Comparison of ENCODE assay signal across 9 mouse cellular contexts in the genomic region with DNA sequence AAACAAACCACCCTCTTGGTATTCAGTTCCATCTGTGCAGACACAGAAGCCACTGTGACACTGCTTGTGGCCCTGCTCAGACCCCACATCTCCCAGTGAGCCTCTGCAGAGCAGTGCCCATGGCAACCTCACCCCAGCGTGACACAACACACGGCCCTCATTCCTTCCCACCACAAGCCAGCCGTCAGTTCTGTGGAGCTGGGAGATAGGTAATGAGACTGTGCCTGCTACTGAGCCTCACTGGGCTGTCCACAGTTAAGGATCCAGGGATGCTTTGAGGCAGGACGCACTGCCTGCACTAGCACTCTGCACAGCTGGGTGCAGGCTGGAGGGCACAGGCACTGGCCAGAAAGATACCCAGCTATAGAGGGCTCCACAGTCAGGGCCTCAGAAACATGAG. TPM values are rescaled to one million over a fixed set of nuclear protein-coding genes. Genes with fewer than 3 reads are reported as not detected.
DNase-seq lines count a peak whose midpoint lies in the region; ATAC-seq and TF ChIP-seq lines count a peak whose summit lies in the region.
"Had no signal": no experiment of that assay in that cellular context is flagged by ENCODE, and none has a peak within 500 bp of the region (broad histone marks: within the 10 kb centered on the region; RNA-seq: fewer than 3 reads in every experiment).

No protein-coding gene starts in this region.

- H3K9ac ChIP-seq in midbrain, embryonic 15.5 days, result no peak overlapping the region
- H3K9ac ChIP-seq: limb, embryonic 12.5 days had no signal

- TF ChIP-seq CTCF in left cerebral cortex, adult 2 months (IDR thresholded peaks at IDR 0.05), result no peak
- TF ChIP-seq CTCF in bone marrow macrophage, adult 2 months (IDR thresholded peaks at IDR 0.05; ENCODE audit: low read depth, low read length), result no peak

- DNase-seq in left cerebral cortex, adult 2 months (ENCODE audit: extremely low spot score in 1 of 2, low spot score in 2 of 2), result no peak
- no peak for DNase-seq in left cerebral cortex, postnatal 10 days (ENCODE audit: extremely low spot score in 1 of 2, low spot score in 2 of 2)
- peak; percentile 30 for DNase-seq in hindbrain, embryonic 10.5 days (ENCODE audit: low spot score)
- DNase-seq in ovary, postnatal 14 days (ENCODE audit: low spot score), result no peak
- no peak for DNase-seq in ovary, postnatal 36 days (ENCODE audit: low spot score)
- DNase-seq in cerebellum, adult 9-11 months, result no peak

- peaks cover 34% of the 10 kb centered on the region for H3K4me1 ChIP-seq in bone marrow macrophage, adult 2 months (ENCODE audit: control insufficient read depth, insufficient read depth, low read length)
- peaks cover 26% of the 10 kb centered on the region for H3K4me1 ChIP-seq in hindbrain, embryonic 10.5 days (replicated peaks)
- peaks cover 12% of the 10 kb centered on the region for H3K4me1 ChIP-seq in midbrain, embryonic 15.5 days
- H3K4me1 ChIP-seq: limb, embryonic 12.5 days had no signal

- 30% methylated on average over 4 of the region's 4 CpGs for WGBS in hindbrain, embryonic 10.5 days
- WGBS in midbrain, embryonic 15.5 days, result 33% methylated on average over 4 of the region's 4 CpGs

- no peak for TF ChIP-seq POLR2A in bone marrow macrophage, adult 2 months (IDR thresholded peaks at IDR 0.05; ENCODE audit: borderline replicate concordance, low read depth, low read length)

- H3K27ac ChIP-seq in left cerebral cortex, adult 2 months, result peak overlapping the region; percentile 32
- peak overlapping the region; percentile 51 for H3K27ac ChIP-seq in bone marrow macrophage, adult 2 months (ENCODE audit: insufficient read depth, low read depth, low read length)
- H3K27ac ChIP-seq in hindbrain, embryonic 10.5 days, result peak overlapping the region; percentile 60
- H3K27ac ChIP-seq in midbrain, embryonic 15.5 days, result peak overlapping the region; percentile 44; the same call in 1 of the 2 replicates
- H3K27ac ChIP-seq: limb, embryonic 12.5 days had no signal

- ATAC-seq in midbrain, embryonic 15.5 days (replicated peaks), result no peak

- H3K4me3 ChIP-seq in left cerebral cortex, adult 2 months, result no peak overlapping the region
- H3K4me3 ChIP-seq in bone marrow macrophage, adult 2 months (ENCODE audit: insufficient read depth, low read length), result no peak overlapping the region
- H3K4me3 ChIP-seq in hindbrain, embryonic 10.5 days, result no peak overlapping the region
- H3K4me3 ChIP-seq in midbrain, embryonic 15.5 days, result no peak overlapping the region
- H3K4me3 ChIP-seq: limb, embryonic 12.5 days had no signal

- no peaks in the 10 kb centered on the region for H3K27me3 ChIP-seq in hindbrain, embryonic 10.5 days (ENCODE audit: insufficient read depth, poor library complexity, severe bottlenecking)
- no peaks in the 10 kb centered on the region for H3K27me3 ChIP-seq in midbrain, embryonic 15.5 days (replicated peaks)
- H3K27me3 ChIP-seq: limb, embryonic 12.5 days had no signal

- intact Hi-C loops in left cerebral cortex, adult 2 months (cut with DNase I), result loop anchor here (5.0 kb wide), 1 partner anchor 48 kb away; no protein-coding TSS in a partner anchor
- intact Hi-C loops in left cerebral cortex, postnatal 10 days (cut with DNase I), result loop anchor here (5.0 kb wide), 1 partner anchor 88 kb away; no protein-coding TSS in a partner anchor

- peaks cover 35% of the 10 kb centered on the region for H3K36me3 ChIP-seq in hindbrain, embryonic 10.5 days
- H3K36me3 ChIP-seq in midbrain, embryonic 15.5 days (replicated peaks), result no peaks in the 10 kb centered on the region; the same call in 1 of the 2 replicates

- no peak overlapping the region for H3K4me2 ChIP-seq in midbrain, embryonic 15.5 days
- H3K4me2 ChIP-seq: limb, embryonic 12.5 days had no signal

- no peaks in the 10 kb centered on the region for H3K9me3 ChIP-seq in hindbrain, embryonic 10.5 days
- H3K9me3 ChIP-seq in midbrain, embryonic 15.5 days, result no peaks in the 10 kb centered on the region
- H3K9me3 ChIP-seq: limb, embryonic 12.5 days had no signal

RNA-seq across cellular contexts. Expression of a gene that starts 10.4 kb away (rescaled TPM):
- 10 to 100 TPM; 16.3 to 17.9 TPM for total RNA-seq in left cerebral cortex, adult 2 months (2021)
- 10 to 100 TPM; 20.1 to 20.2 TPM for total RNA-seq in left cerebral cortex, postnatal 10 days (2021)
- 16.4 TPM in 2 replicates for polyA plus RNA-seq in bone marrow macrophage, adult 2 months (2012; ENCODE audit: insufficient read depth, insufficient read length, missing spikeins)
- polyA plus RNA-seq in hindbrain, embryonic 10.5 days (2016; fragmentation: Nextera tagmentation; extraction: Ambion mirVana), result 49.1 and 56.3 TPM in 2 replicates
- 16.7 and 17.9 TPM in 2 replicates for polyA plus RNA-seq in midbrain, embryonic 15.5 days (2015; fragmentation: Nextera tagmentation; extraction: Ambion mirVana)

RNA-seq across cellular contexts. Expression of a gene that starts 27.0 kb away (rescaled TPM):
- total RNA-seq in left cerebral cortex, adult 2 months (2021), result 1 to 10 TPM; 2.5 to 2.8 TPM
- total RNA-seq in left cerebral cortex, postnatal 10 days (2021), result 1 to 10 TPM; 2.9 to 3.3 TPM
- not detected in 2 replicates for polyA plus RNA-seq in bone marrow macrophage, adult 2 months (2012; ENCODE audit: insufficient read depth, insufficient read length, missing spikeins)
- polyA plus RNA-seq in hindbrain, embryonic 10.5 days (2016; fragmentation: Nextera tagmentation; extraction: Ambion mirVana), result 0.40 and 0.76 TPM in 2 replicates
- polyA plus RNA-seq in midbrain, embryonic 15.5 days (2015; fragmentation: Nextera tagmentation; extraction: Ambion mirVana), result 8.2 and 9.5 TPM in 2 replicates

RNA-seq across cellular contexts. Expression of a gene that starts 34.4 kb away (rescaled TPM):
- 10 to 100 TPM; 53.9 to 60.0 TPM for total RNA-seq in left cerebral cortex, adult 2 months (2021)
- 100 to 1,000 TPM in 1 of 2 experiments, 10 to 100 TPM in 1; 93.4 to 100 TPM for total RNA-seq in left cerebral cortex, postnatal 10 days (2021)
- 32.5 and 38.1 TPM in 2 replicates for polyA plus RNA-seq in bone marrow macrophage, adult 2 months (2012; ENCODE audit: insufficient read depth, insufficient read length, missing spikeins)
- polyA plus RNA-seq in hindbrain, embryonic 10.5 days (2016; fragmentation: Nextera tagmentation; extraction: Ambion mirVana), result 9.7 and 13.2 TPM in 2 replicates
- polyA plus RNA-seq in midbrain, embryonic 15.5 days (2015; fragmentation: Nextera tagmentation; extraction: Ambion mirVana), result 22.7 and 24.2 TPM in 2 replicates

RNA-seq across cellular contexts. Expression of a gene that starts 44.8 kb away (rescaled TPM):
- total RNA-seq in left cerebral cortex, adult 2 months (2021), result under 1 TPM; 0.29 to 0.63 TPM
- total RNA-seq in left cerebral cortex, postnatal 10 days (2021), result under 1 TPM; 0.24 to 0.28 TPM
- polyA plus RNA-seq in bone marrow macrophage, adult 2 months (2012; ENCODE audit: insufficient read depth, insufficient read length, missing spikeins), result 13.2 and 14.4 TPM in 2 replicates
- polyA plus RNA-seq in hindbrain, embryonic 10.5 days (2016; fragmentation: Nextera tagmentation; extraction: Ambion mirVana), result 0.43 TPM in 1 of 2 replicates, not detected in the other
- polyA plus RNA-seq in midbrain, embryonic 15.5 days (2015; fragmentation: Nextera tagmentation; extraction: Ambion mirVana), result 0.18 and 0.33 TPM in 2 replicates
